Mouse (Mus musculus) embryonic fibroblast, embryonic 13.5 days (primary cell): ENCODE results near the gene Sec24d. TPM values are rescaled to one million over a fixed set of nuclear protein-coding genes. Genes with fewer than 3 reads are reported as not detected.

Experiments
- H3K27ac ChIP-seq: 2 replicates; pipeline ENCODE4 v1.5.1; 2012; ENCODE audit warnings: low read length, control low read depth, inconsistent platforms; ENCODE audit not compliant: insufficient read depth
- H3K4me1 ChIP-seq: 2 replicates; pipeline ENCODE4 v1.6.1; 2011; ENCODE audit warnings: low read length; ENCODE audit not compliant: control insufficient read depth, insufficient read depth
- H3K4me3 ChIP-seq: 2 replicates; pipeline ENCODE4 v1.5.1; 2011; ENCODE audit warnings: mild to moderate bottlenecking, control low read depth, low read length; ENCODE audit not compliant: insufficient read depth
- CTCF ChIP-seq: IDR thresholded peaks from 2 replicates; pipeline ENCODE4 v1.5.1; 2011; ENCODE audit warnings: mild to moderate bottlenecking, control low read depth, low read length, moderate library complexity, borderline replicate concordance; ENCODE audit not compliant: insufficient read depth
- POLR2A ChIP-seq: IDR thresholded peaks from 2 replicates; pipeline ENCODE4 v1.6.1; 2011; ENCODE audit warnings: low read depth, mild to moderate bottlenecking, control low read depth, low read length, moderate library complexity
- polyA plus RNA-seq: library from polyadenylated mRNA; stranded (reverse); fragments of >200 nt; gene quantifications from 2 replicates; pipeline ENCODE4 v1.2.4, GENCODE M21; 2011; ENCODE audit warnings: low read depth; ENCODE audit not compliant: missing spikeins, insufficient read length

Gene Sec24d
- polyA plus RNA-seq, 1 experiment = 157 TPM

- H3K27ac ChIP-seq = no peak overlapping the region
- no peak for TF ChIP-seq POLR2A
- TF ChIP-seq CTCF = no peak
- no peaks in the 10 kb centered on the region for H3K4me1 ChIP-seq
- no peak overlapping the region for H3K4me3 ChIP-seq
These were observed 145.9 kb downstream of the Sec24d start for GRCm38 (mm10) chr3:123413173-123413572.

Other genes with a start within 250 kb of the Sec24d start
- gene Myoz2, start 232.4 kb upstream of the Sec24d start, polyA plus RNA-seq = not detected in 2 replicates
- 6.2 and 9.6 TPM in 2 replicates for gene Synpo2, start 31.3 kb upstream of the Sec24d start, polyA plus RNA-seq
- gene Mettl14, start 118.7 kb downstream of the Sec24d start, polyA plus RNA-seq = 14.1 and 17.9 TPM in 2 replicates
- gene Prss12, start 179.5 kb downstream of the Sec24d start, polyA plus RNA-seq = 2.1 and 3.6 TPM in 2 replicates